Mouse (Mus musculus): ENCODE data around the gene Ddx19b. TPM values are rescaled to one million over a fixed set of nuclear protein-coding genes. Genes with fewer than 3 reads are reported as not detected.

The Ddx19b gene
- polyA plus RNA-seq (2012; ENCODE audit: low replicate concordance): 2.0 and 5.8 TPM in 2 replicates

DNA sequence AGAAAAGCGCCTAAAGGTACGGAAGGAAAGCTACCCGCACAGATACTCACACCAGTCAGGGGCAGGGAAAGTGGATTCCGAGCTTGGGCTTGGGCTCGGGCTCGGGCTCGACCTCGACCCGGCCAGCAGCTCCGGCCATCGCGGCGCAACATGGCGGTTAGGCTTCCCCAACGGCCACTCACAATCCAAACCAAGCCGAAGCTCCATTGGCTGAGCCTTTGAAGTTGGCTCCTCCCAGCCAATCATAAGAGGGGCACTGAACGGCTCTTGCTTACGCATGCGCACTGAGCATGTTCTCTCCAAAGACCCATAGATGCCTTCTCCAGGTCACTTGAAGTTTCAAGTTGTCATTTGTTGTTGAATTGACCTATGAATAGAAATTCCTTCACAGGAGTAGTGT, at the start of gene Ddx19b:
TSS of gene Ddx19b (minus strand) at position 180 of the 400 bp plus-strand sequence.

DNA sequence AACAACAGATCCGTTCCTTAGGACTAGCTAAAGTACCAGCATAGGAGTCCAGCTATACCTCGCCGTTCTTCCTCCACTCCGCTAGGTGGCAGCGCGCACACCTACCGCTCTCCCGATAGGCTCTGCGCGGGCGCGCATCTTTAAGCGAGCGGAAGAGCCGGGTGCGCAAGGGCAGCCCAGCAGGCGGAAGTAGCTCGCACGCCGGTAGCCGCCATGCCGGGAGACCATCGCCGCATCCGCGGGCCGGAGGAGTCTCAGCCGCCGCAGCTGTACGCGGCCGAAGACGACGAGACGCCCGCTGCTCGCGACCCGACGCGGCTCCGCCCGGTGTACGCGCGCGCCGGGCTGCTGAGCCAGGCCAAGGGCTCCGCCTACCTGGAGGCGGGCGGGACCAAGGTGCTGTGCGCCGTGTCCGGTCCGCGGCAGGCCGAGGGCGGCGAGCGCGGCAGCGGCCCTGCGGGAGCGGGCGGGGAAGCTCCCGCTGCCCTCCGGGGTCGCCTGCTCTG, 24.7 kb upstream of the Ddx19b start, which contains the start of gene Exosc6:
TSS of gene Exosc6 (plus strand) at position 182 of the 506 bp plus-strand sequence.

DNA sequence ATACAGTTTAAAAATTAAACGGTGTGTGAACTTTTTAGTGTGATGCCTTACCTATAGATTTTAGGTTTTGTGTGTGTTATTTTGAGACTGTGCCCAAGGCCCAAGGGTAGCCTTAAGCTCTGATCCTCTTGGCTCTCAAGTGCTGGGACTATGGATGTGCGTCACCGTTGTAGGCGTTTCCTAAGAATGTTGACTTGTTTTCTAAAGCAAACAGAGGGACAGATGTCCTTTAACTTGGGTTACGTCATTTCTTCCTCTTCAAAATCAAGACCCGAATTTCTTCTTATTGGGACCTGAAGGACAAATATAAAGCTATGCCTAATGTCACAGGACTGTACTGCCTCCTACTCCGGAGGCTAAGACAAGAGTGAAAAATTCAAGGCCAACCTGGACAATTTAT, 1.4 kb upstream of the Ddx19b start, which contains the start of gene Aars:
TSS of gene Aars (plus strand) at position 229 of the 400 bp plus-strand sequence.

DNA sequence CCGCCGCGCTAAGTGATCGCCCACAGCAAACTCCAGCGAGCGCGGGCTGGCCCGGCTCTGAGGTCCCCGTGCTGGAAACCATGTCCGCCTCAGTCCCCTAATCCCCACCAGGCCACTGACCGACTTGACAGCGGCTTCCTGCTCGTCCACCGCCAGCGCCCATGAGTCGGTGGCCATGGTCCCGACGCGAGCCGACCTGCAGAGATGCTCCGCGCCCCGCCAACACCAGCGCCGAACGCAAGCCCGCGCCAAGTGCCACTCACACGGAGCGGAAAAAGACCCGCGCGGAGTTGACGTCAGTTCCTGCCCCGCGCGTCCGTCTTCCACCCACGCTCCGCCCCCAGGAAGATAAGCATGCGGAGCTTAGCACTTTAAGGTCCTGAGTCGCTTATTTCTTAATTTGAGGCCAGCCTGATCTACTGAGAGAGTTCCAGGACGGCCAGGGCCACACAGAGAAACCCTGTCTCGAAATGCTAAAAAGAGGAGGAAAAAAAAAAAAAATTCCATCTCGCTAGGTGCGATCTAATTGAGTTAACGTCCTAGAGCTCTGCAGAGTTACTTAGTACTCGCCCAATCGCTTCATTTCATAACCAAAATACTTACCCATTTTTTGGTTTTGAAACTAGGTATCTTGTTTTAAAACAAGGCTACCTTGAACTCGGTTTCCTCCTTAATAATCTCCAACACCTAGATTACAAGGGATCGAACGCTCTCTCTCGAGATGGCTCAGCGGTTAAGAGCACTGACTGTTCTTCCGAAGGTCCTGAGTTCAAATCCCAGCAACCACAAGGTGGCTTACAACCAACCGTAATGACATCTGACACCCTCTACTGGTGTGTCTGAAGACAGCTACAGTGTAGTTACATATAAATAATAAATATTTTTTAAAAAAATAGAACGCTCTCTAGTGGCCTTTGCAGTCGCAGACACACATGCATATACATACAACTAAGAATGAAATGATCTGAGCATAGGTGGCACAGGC, 33.7 kb downstream of the Ddx19b start, which contains the start of gene Ddx19a:
TSS of gene Ddx19a (minus strand) at position 254 of the 985 bp plus-strand sequence.

Other genes with a start within 250 kb of the Ddx19b start
- gene Il34, start 225.8 kb downstream of the Ddx19b start, polyA plus RNA-seq (2012; ENCODE audit: low replicate concordance): 0.78 and 0.98 TPM in 2 replicates
- gene Cog4, start 185.2 kb downstream of the Ddx19b start, polyA plus RNA-seq (2012; ENCODE audit: low replicate concordance): 13.2 and 17.4 TPM in 2 replicates
- gene Sf3b3, start 185.0 kb downstream of the Ddx19b start, polyA plus RNA-seq (2012; ENCODE audit: low replicate concordance): 5.9 and 9.9 TPM in 2 replicates
- gene Fuk, start 129.3 kb downstream of the Ddx19b start, polyA plus RNA-seq (2012; ENCODE audit: low replicate concordance): 9.1 and 14.1 TPM in 2 replicates
- 30.8 and 31.2 TPM in 2 replicates for gene St3gal2, start 111.8 kb downstream of the Ddx19b start, polyA plus RNA-seq (2012; ENCODE audit: low replicate concordance)
- gene Ddx19a, start 34.0 kb downstream of the Ddx19b start, polyA plus RNA-seq (2012; ENCODE audit: low replicate concordance): 13.8 and 28.3 TPM in 2 replicates
- 7.3 and 11.7 TPM in 2 replicates for gene Aars, start 1.4 kb upstream of the Ddx19b start, polyA plus RNA-seq (2012; ENCODE audit: low replicate concordance)
- gene Exosc6, start 24.6 kb upstream of the Ddx19b start, polyA plus RNA-seq (2012; ENCODE audit: low replicate concordance): 35.9 and 80.7 TPM in 2 replicates
- not detected in 2 replicates for gene Clec18a, start 60.7 kb upstream of the Ddx19b start, polyA plus RNA-seq (2012; ENCODE audit: low replicate concordance)
- gene Pdpr, start 62.9 kb upstream of the Ddx19b start, polyA plus RNA-seq (2012; ENCODE audit: low replicate concordance): 11.7 and 17.7 TPM in 2 replicates
- 24.7 and 41.7 TPM in 2 replicates for gene Glg1, start 227.5 kb upstream of the Ddx19b start, polyA plus RNA-seq (2012; ENCODE audit: low replicate concordance)